Mouse (Mus musculus) limb, embryonic 11.5 days (tissue): ENCODE results near the gene Rpl22. TPM values are rescaled to one million over a fixed set of nuclear protein-coding genes. Genes with fewer than 3 reads are reported as not detected.

Experiments
- ATAC-seq: fragments of 200-750 bp; cut with Nextera tagmentation; 2 replicates; pipeline ENCODE4 v1.8.0; 2017; ENCODE audit warnings: low read depth; ENCODE audit not compliant: insufficient number of reproducible peaks, low FRiP score, low TSS enrichment
- DNase-seq: peaks from one replicate; pipeline ENCODE4 v3.0.0-alpha.2; 2015; ENCODE audit warnings: low spot score
- H3K27ac ChIP-seq: fragments of 300-500 bp; sonication (generic); replicated peaks from 2 replicates; pipeline ENCODE4 v1.5.1; 2014; ENCODE audit warnings: low read depth, mild to moderate bottlenecking, low read length
- H3K27me3 ChIP-seq: fragments of 300-500 bp; sonication (generic); 2 replicates; pipeline ENCODE4 v1.6.1; 2014; ENCODE audit warnings: mild to moderate bottlenecking, low read length, mixed read lengths; ENCODE audit not compliant: control insufficient read depth, insufficient read depth
- H3K36me3 ChIP-seq: fragments of 300-500 bp; sonication (generic); 2 replicates; pipeline ENCODE4 v1.6.1; 2014; ENCODE audit warnings: mild to moderate bottlenecking, low read length, moderate library complexity, mixed read lengths; ENCODE audit not compliant: control insufficient read depth, insufficient read depth
- H3K4me1 ChIP-seq: fragments of 300-500 bp; sonication (generic); 2 replicates; pipeline ENCODE4 v1.6.1; 2014; ENCODE audit warnings: low read length, mixed read lengths; ENCODE audit not compliant: control insufficient read depth, insufficient read depth
- H3K4me2 ChIP-seq: fragments of 300-500 bp; sonication (generic); 2 replicates; pipeline ENCODE4 v1.6.1; 2014; ENCODE audit warnings: low read depth, mild to moderate bottlenecking, moderate library complexity; ENCODE audit not compliant: severe bottlenecking
- H3K4me3 ChIP-seq: fragments of 300-500 bp; sonication (generic); 2 replicates; pipeline ENCODE4 v1.5.1; 2014; ENCODE audit warnings: low read depth, low read length
- H3K9ac ChIP-seq: fragments of 300-500 bp; sonication (generic); 2 replicates; pipeline ENCODE4 v1.6.1; 2014; ENCODE audit warnings: mild to moderate bottlenecking, low read length
- H3K9me3 ChIP-seq: fragments of 300-500 bp; sonication (generic); 2 replicates; pipeline ENCODE4 v1.6.1; 2016; ENCODE audit warnings: low read length; ENCODE audit not compliant: control insufficient read depth
- WGBS: fragments of 180-500 bp; shearing (Covaris S2); extraction: QIAGEN DNeasy Blood & Tissue Kit; methylation state at CpG from one replicate; pipeline ENCODE4 v1.1.7; 2014; 5-methylcytosine and 5-hydroxymethylcytosine counted together
- polyA plus RNA-seq: library from polyadenylated mRNA; unstranded; fragments of >200 nt; fragmentation: Nextera tagmentation; extraction: Ambion mirVana; gene quantifications from 2 replicates; pipeline ENCODE4 v1.2.1, GENCODE M21; 2014

Gene Rpl22
- polyA plus RNA-seq, 1 experiment from 2014 or later, result 467 TPM

- DNase-seq, result peak; percentile 43
- H3K4me1 ChIP-seq, result peaks cover 21% of the 10 kb centered on the region; the same call in 1 of the 2 replicates
These were observed 9.9 kb upstream of the Rpl22 start for GRCm38 (mm10) chr4:152315498-152316213.

GRCm38 (mm10) chr4:152317631-152318033 lies 7.9 kb upstream of the Rpl22 start:
- Histone ChIP-seq H3K9me3 (no peaks in the 10 kb centered on the region), H3K9ac (no peak overlapping the region), H3K36me3 (no peaks in the 10 kb centered on the region), H3K27me3 (peaks cover 52% of the 10 kb centered on the region), H3K27ac (no peak overlapping the region), H3K4me3 (no peak overlapping the region), H3K4me1 (peaks cover 18% of the 10 kb centered on the region; the same call in 1 of the 2 replicates), H3K4me2 (no peak overlapping the region)
- DNase-seq (no peak), ATAC-seq (no peak)
- WGBS, result 82% methylated on average over 6 of the region's 6 CpGs

More at GRCm38 (mm10) chr4:152315498-152316213, 9.9 kb upstream of the Rpl22 start:
- Histone ChIP-seq H3K4me2 (peak overlapping the region; percentile 45), H3K36me3 (no peaks in the 10 kb centered on the region), H3K27ac (no peak overlapping the region), H3K4me3 (peak overlapping the region; percentile 20), H3K27me3 (peaks cover 70% of the 10 kb centered on the region), H3K9me3 (no peaks in the 10 kb centered on the region), H3K9ac (peak overlapping the region; percentile 12; the same call in 1 of the 2 replicates)
- no peak for ATAC-seq
- WGBS, result under 1% methylated on average over 43 of the region's 43 CpGs

DNA sequence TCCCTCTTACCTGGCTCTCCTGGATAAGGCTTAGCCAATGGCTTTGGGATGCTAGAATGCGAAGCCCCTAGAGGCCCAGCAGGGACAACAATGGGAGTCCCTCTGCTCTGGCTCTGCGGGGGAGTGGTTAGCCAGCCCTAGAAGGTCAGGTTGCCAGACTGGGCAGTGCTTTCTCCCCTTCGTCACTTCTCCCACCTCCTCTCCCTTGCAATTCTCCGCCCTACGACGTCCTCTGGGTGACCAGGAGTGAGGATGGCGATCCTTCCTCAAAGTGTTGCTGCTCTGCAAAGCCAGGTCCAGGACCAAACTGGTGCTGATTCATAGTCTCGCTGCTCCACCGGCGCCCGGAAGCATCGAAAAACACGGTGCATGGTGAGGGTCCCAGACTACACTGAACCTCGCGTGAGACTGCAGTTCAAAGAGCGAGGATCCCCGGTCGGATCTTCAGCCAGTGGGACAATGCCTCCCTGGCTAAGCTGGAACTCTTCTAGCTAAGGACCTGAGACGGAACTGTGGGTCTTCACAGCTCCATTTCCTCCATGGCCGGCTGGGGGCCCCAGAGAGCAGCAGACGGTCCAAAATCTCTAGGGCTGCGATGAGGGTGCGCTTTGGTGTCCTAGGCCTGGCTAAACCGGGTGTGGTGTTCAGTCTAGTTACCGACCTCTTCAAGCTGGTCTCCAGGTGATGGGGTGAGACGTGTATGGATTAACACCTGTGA lies 6.9 kb upstream of the Rpl22 start, which contains the start of gene Rnf207:
Gene Rnf207 (minus strand): TSS at position 477 of the 718 bp plus-strand sequence.
- 4% methylated on average over 26 of the region's 26 CpGs for WGBS
- no peaks in the 10 kb centered on the region for H3K9me3 ChIP-seq
- H3K9ac ChIP-seq, result no peak within 1 kb of the TSS
- DNase-seq (peak; percentile 64), ATAC-seq (no peak)
- no peak within 1 kb of the TSS for H3K4me3 ChIP-seq
- H3K36me3 ChIP-seq, result no peaks in the 10 kb centered on the region
- peaks cover 42% of the 10 kb centered on the region for H3K27me3 ChIP-seq
- H3K4me2 ChIP-seq, result peak within 1 kb of the TSS; percentile 30; the same call in 1 of the 2 replicates
- no peak within 1 kb of the TSS for H3K27ac ChIP-seq
- peaks cover 10% of the 10 kb centered on the region; the same call in 1 of the 2 replicates for H3K4me1 ChIP-seq

DNA sequence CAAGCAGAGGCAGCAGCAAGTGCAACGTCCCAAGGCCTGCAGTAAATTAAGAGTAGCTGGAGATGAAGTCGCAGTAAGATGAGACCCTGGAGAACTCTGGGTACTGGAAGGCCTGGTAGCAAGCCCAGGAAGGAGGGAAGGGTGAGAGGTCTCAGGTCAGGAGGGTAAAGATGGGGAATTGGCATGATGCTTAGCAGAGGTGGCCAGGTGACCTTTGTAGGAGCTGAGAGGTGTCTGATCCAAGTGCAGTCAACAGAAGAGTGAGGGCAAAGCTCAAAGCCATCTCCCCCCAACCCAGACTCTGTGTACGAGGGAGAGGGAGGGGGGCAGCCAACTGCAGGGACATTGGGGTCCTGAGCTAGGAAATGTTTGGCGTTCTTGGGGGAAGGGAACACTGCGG lies 4.1 kb upstream of the Rpl22 start:
- Histone ChIP-seq H3K9me3 (no peaks in the 10 kb centered on the region), H3K36me3 (no peaks in the 10 kb centered on the region), H3K27ac (no peak overlapping the region), H3K27me3 (peaks cover 14% of the 10 kb centered on the region), H3K4me1 (no peaks in the 10 kb centered on the region), H3K4me3 (no peak overlapping the region), H3K9ac (no peak overlapping the region), H3K4me2 (no peak overlapping the region)
- WGBS, result 45% methylated on average over 5 of the region's 5 CpGs
- no peak for ATAC-seq
- DNase-seq, result no peak

DNA sequence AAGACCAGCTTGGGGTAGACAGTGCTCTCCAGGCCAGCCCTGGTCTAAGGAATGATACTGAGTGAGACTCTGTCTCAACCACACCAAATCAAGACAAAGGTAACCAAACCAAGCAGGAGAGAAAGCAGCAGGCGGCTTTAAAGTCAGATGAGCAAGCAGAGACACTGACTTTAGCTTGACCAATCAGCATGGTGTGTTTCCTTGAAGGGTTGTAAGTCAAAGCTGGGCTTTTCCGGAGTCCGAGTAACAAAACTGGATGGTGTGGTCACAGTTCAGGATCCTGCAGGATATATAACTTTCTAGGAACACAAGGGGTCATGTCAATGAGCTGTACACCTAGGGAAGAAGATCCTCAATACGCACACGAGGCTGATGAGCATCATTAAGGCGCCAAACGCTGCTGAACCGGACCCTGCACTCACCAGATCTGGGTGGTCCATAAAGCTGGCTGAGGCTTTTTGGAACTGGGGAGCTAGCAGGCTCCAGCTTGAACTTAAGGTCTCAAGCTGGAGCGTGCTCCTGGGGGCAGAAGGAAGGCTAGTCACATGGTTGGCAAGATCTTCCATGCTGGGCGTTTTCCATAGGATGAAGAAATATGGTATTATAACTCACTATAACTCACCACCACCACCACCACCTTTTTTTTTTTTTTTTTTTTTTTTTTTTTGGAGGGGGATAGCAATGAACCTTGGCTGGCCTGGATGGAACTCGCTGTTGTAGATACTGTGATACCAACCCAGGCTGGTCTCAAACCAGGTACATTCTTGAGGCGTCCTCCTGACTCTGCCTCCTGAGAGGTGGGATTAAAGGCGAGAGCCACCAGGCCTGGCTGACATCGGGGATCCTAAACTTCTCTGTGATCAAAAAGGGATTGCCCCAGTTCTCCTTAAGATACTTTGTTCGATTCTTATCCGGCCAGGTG lies 640 bp upstream of the Rpl22 start:
- H3K9me3 ChIP-seq, result no peaks in the 10 kb centered on the region
- H3K27ac ChIP-seq, result no peak overlapping the region
- peak overlapping the region; percentile 99 for H3K4me3 ChIP-seq
- DNase-seq (no peak), ATAC-seq (peak; percentile 49)
- no peaks in the 10 kb centered on the region for H3K27me3 ChIP-seq
- H3K4me2 ChIP-seq, result no peak overlapping the region
- no peak overlapping the region for H3K9ac ChIP-seq
- peaks cover 12% of the 10 kb centered on the region for H3K4me1 ChIP-seq
- 54% methylated on average over 16 of the region's 16 CpGs for WGBS
- peaks cover 10% of the 10 kb centered on the region for H3K36me3 ChIP-seq

DNA sequence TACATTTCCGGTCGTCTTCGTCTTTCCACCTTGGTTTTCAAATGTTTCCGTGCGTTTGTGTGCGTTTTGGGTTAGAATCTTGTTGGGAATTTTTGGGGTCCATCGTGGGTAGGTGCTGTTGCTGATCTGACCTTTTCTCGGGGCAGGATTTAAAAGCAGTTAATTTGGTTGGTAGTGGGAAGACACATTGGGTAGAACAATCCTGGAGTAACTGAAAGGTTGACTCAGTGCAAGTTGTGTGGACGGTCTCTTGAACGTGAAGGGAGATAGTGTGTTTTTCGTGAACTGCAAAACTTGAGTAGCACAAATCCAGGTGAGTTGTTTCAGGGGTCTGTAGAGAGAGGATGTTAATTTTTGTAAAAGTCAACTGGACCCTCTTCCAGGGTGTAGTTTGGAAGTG lies 1.0 kb downstream of the Rpl22 start:
- Histone ChIP-seq H3K4me1 (peaks cover 12% of the 10 kb centered on the region), H3K27me3 (no peaks in the 10 kb centered on the region), H3K9ac (peak overlapping the region; percentile 96), H3K4me3 (peak overlapping the region; percentile 99), H3K4me2 (peak overlapping the region; percentile 81), H3K36me3 (peaks cover 16% of the 10 kb centered on the region), H3K27ac (no peak overlapping the region), H3K9me3 (no peaks in the 10 kb centered on the region)
- WGBS, result 2% methylated on average over 11 of the region's 11 CpGs
- ATAC-seq (no peak), DNase-seq (no peak)

GRCm38 (mm10) chr4:152328691-152329090 lies 3.1 kb downstream of the Rpl22 start:
- H3K4me3 ChIP-seq, result no peak overlapping the region
- WGBS, result 80% methylated on average over 6 of the region's 6 CpGs
- H3K4me2 ChIP-seq, result no peak overlapping the region
- H3K9ac ChIP-seq, result no peak overlapping the region
- no peaks in the 10 kb centered on the region for H3K9me3 ChIP-seq
- no peak overlapping the region for H3K27ac ChIP-seq
- DNase-seq, result peak; percentile 69
- H3K4me1 ChIP-seq, result peaks cover 12% of the 10 kb centered on the region
- H3K36me3 ChIP-seq, result peaks cover 26% of the 10 kb centered on the region
- no peak for ATAC-seq
- no peaks in the 10 kb centered on the region for H3K27me3 ChIP-seq

DNA sequence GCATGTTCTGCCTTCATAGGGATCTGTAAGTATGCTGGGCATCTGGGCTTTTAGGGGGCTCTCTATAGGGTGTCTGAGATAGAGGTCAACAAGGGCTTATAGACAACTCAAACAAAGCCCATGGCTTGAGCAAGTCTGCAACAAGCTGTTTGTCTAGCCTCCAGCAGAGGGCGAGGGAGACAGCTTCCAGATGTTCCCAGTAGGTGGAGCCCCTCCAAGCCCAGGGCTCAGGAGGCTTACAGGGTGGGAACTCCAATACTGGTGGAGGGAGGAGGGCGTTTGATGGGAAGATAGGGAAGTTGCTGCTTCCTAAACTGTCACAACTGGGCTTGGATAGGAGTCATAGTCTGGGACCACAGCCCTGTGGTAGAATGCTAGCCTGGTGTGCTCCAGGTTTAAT lies 7.4 kb downstream of the Rpl22 start:
- Histone ChIP-seq H3K27me3 (peaks cover 10% of the 10 kb centered on the region), H3K9me3 (no peaks in the 10 kb centered on the region), H3K4me1 (no peaks in the 10 kb centered on the region), H3K4me3 (no peak overlapping the region), H3K36me3 (peaks cover 31% of the 10 kb centered on the region), H3K4me2 (no peak overlapping the region), H3K27ac (no peak overlapping the region), H3K9ac (no peak overlapping the region)
- 49% methylated on average over 2 of the region's 2 CpGs for WGBS
- ATAC-seq (peak; percentile 27), DNase-seq (peak; percentile 82)
